Mouse (Mus musculus) left cerebral cortex, postnatal 4 days (tissue): ENCODE measurements around the gene Sdhc. TPM values are rescaled to one million over a fixed set of nuclear protein-coding genes. Genes with fewer than 3 reads are reported as not detected.
"Not testable (repeated sequence)": the region's sequence is repeated elsewhere in the genome, so short reads cannot be mapped to it uniquely, and the experiment has no call there.

ENCODE experiments used
- DNase-seq: peaks from one replicate; pipeline ENCODE4 v3.0.0-alpha.2; 2022
- intact Hi-C: fragments of 180-260 bp; cut with DNase I; formaldehyde crosslinking; loops from one replicate; pipeline ENCODE4 v1.15.1; 2025
- total RNA-seq, 2 experiments: library from RNA; stranded (reverse); gene quantifications; 2 replicates each; pipeline ENCODE4 v1.2.3; 2021

Gene Sdhc
- total RNA-seq, 2 experiments from 2014 or later = 200 to 212 TPM

- no peak for DNase-seq
- intact Hi-C loops = loop anchor here (10.0 kb wide), 1 partner anchor 45 kb away; the partner anchor contains the start of gene Nr1i3
Measured at GRCm38 (mm10) chr1:171169913-171170312, 19.5 kb upstream of the Sdhc start.

GRCm38 (mm10) chr1:171168906-171169305 lies 18.5 kb upstream of the Sdhc start:
- intact Hi-C loops = loop anchor here (10.0 kb wide), 1 partner anchor 46 kb away; the partner anchor contains the start of gene Nr1i3
- no peak for DNase-seq

GRCm38 (mm10) chr1:171165629-171166345 lies 15.4 kb upstream of the Sdhc start:
- DNase-seq = no peak
- intact Hi-C loops = loop anchor here (10.0 kb wide), 1 partner anchor 49 kb away; the partner anchor contains the start of gene Nr1i3

- no peak for DNase-seq
- intact Hi-C loops = loop anchor here (10.0 kb wide), 1 partner anchor 51 kb away; the partner anchor contains the start of gene Nr1i3
Measured at GRCm38 (mm10) chr1:171164258-171164657, 13.9 kb upstream of the Sdhc start.

- DNase-seq = no peak
- intact Hi-C loops = loop anchor here (10.0 kb wide), 1 partner anchor 52 kb away; the partner anchor contains the start of gene Nr1i3
Measured at GRCm38 (mm10) chr1:171162526-171162925, 12.1 kb upstream of the Sdhc start.

GRCm38 (mm10) chr1:171159485-171159975 lies 9.1 kb upstream of the Sdhc start:
- intact Hi-C loops = no loop called here
- no peak for DNase-seq

GRCm38 (mm10) chr1:171157965-171158364 lies 7.6 kb upstream of the Sdhc start:
- intact Hi-C loops = no loop called here

GRCm38 (mm10) chr1:171156644-171157043 lies 6.2 kb upstream of the Sdhc start:
- DNase-seq = no peak
- intact Hi-C loops = no loop called here

More at GRCm38 (mm10) chr1:171157965-171158364, 7.6 kb upstream of the Sdhc start:
- DNase-seq = no peak

GRCm38 (mm10) chr1:171151966-171152365 lies 1.6 kb upstream of the Sdhc start:
- no peak for DNase-seq
- intact Hi-C loops = no loop called here

GRCm38 (mm10) chr1:171150838-171151391 lies 512 bp upstream of the Sdhc start:
- peak; percentile 8 for DNase-seq
- intact Hi-C loops = no loop called here

GRCm38 (mm10) chr1:171142981-171143380 lies 7.4 kb downstream of the Sdhc start:
- DNase-seq, intact Hi-C loops: not testable (repeated sequence)

GRCm38 (mm10) chr1:171137486-171138155 lies 12.8 kb downstream of the Sdhc start:
- intact Hi-C loops, DNase-seq: not testable (repeated sequence)

GRCm38 (mm10) chr1:171135600-171135999 lies 14.8 kb downstream of the Sdhc start:
- intact Hi-C loops = no loop called here

GRCm38 (mm10) chr1:171130971-171131370 lies 19.4 kb downstream of the Sdhc start:
- no peak for DNase-seq

More at GRCm38 (mm10) chr1:171135600-171135999, 14.8 kb downstream of the Sdhc start:
- no peak for DNase-seq

GRCm38 (mm10) chr1:171129251-171129650 lies 21.2 kb downstream of the Sdhc start:
- intact Hi-C loops = no loop called here
- DNase-seq = no peak

More at GRCm38 (mm10) chr1:171130971-171131370, 19.4 kb downstream of the Sdhc start:
- intact Hi-C loops = no loop called here

- DNase-seq = no peak
- intact Hi-C loops = no loop called here
Measured at GRCm38 (mm10) chr1:171124398-171124797, 26.0 kb downstream of the Sdhc start.

- DNase-seq = no peak
- intact Hi-C loops = no loop called here
Measured at GRCm38 (mm10) chr1:171122932-171123331, 27.5 kb downstream of the Sdhc start.

GRCm38 (mm10) chr1:171121839-171122238 lies 28.6 kb downstream of the Sdhc start:
- intact Hi-C loops = loop anchor here (2.0 kb wide), 1 partner anchor 99 kb away; no protein-coding TSS in a partner anchor
- DNase-seq = no peak

GRCm38 (mm10) chr1:171120893-171121292 lies 29.5 kb downstream of the Sdhc start:
- intact Hi-C loops = loop anchor here (2.0 kb wide), 1 partner anchor 100 kb away; no protein-coding TSS in a partner anchor
- no peak for DNase-seq

- intact Hi-C loops = no loop called here
- no peak for DNase-seq
Measured at GRCm38 (mm10) chr1:171119405-171119804, 31.0 kb downstream of the Sdhc start.

GRCm38 (mm10) chr1:171118996-171119395 lies 31.4 kb downstream of the Sdhc start:
- intact Hi-C loops = no loop called here
- no peak for DNase-seq
